Mouse (Mus musculus) MEL (cell line): ENCODE data around the gene Fam69b.

Experiments used
- CTCF ChIP-seq, 3 experiments: IDR thresholded peaks in 2 of 3; conservative IDR thresholded peaks in 1 of 3; 2 replicates each; pipeline ENCODE4 v1.5.1; 2011 to 2012; ENCODE audit warnings: low read length in 3 of 3, low read depth in 2 of 3, mild to moderate bottlenecking in 2 of 3, improper control_type of control experiment in 1 of 3, inconsistent platforms in 1 of 3, mixed read lengths in 1 of 3, moderate library complexity in 1 of 3; ENCODE audit not compliant: control insufficient read depth in 1 of 3, insufficient read depth in 1 of 3, poor library complexity in 1 of 3, severe bottlenecking in 1 of 3
- EP300 ChIP-seq, 2 experiments: IDR thresholded peaks; 2 replicates each; pipeline ENCODE4 v1.6.1; 2011; ENCODE audit warnings: improper control_type of control experiment in 2 of 2, low read length in 2 of 2, low read depth in 1 of 2, mild to moderate bottlenecking in 1 of 2
- ETS1 ChIP-seq: IDR thresholded peaks from 2 replicates; pipeline ENCODE4 v1.6.1; 2012; ENCODE audit warnings: low read depth, mild to moderate bottlenecking, inconsistent platforms, low read length, improper control_type of control experiment, moderate library complexity
- MAX ChIP-seq: IDR thresholded peaks from 2 replicates; pipeline ENCODE4 v1.6.1; 2011; ENCODE audit warnings: low read length, improper control_type of control experiment
- MEF2A ChIP-seq: IDR thresholded peaks from 2 replicates; pipeline ENCODE4 v1.6.1; 2014; ENCODE audit warnings: low read depth, mild to moderate bottlenecking, inconsistent platforms, low read length, improper control_type of control experiment; ENCODE audit not compliant: poor library complexity, insufficient replicate concordance, severe bottlenecking; ENCODE audit errors: extremely low read depth
- POLR2A ChIP-seq, 2 experiments: IDR thresholded peaks; 2 replicates each; pipeline ENCODE4 v1.6.1; 2011 to 2012; ENCODE audit warnings: low read length in 2 of 2, mild to moderate bottlenecking in 2 of 2, control low read depth in 1 of 2, improper control_type of control experiment in 1 of 2, low read depth in 1 of 2, moderate library complexity in 1 of 2; ENCODE audit not compliant: control insufficient read depth in 1 of 2, insufficient read depth in 1 of 2, poor library complexity in 1 of 2
- SMC3 ChIP-seq: IDR thresholded peaks from 2 replicates; pipeline ENCODE4 v1.6.1; 2011; ENCODE audit warnings: low read depth, low read length, improper control_type of control experiment
- TBP ChIP-seq: IDR thresholded peaks from 2 replicates; pipeline ENCODE4 v1.8.0; 2011; ENCODE audit warnings: low read depth, low read length, improper control_type of control experiment
- TCF12 ChIP-seq: IDR thresholded peaks from 2 replicates; pipeline ENCODE4 v1.6.1; 2014; ENCODE audit warnings: low read depth, mild to moderate bottlenecking, inconsistent platforms, low read length, improper control_type of control experiment, moderate library complexity
- UBTF ChIP-seq: IDR thresholded peaks from 2 replicates; pipeline ENCODE4 v1.6.1; 2012; ENCODE audit warnings: low read depth, mild to moderate bottlenecking, inconsistent platforms, low read length, improper control_type of control experiment, moderate library complexity, borderline replicate concordance; ENCODE audit not compliant: insufficient read depth
- USF1 ChIP-seq: IDR thresholded peaks from 2 replicates; pipeline ENCODE4 v1.6.1; 2014; ENCODE audit warnings: low read depth, mild to moderate bottlenecking, inconsistent platforms, low read length, improper control_type of control experiment, moderate library complexity
- ZC3H11A ChIP-seq: IDR thresholded peaks from 2 replicates; pipeline ENCODE4 v1.6.1; 2012; ENCODE audit warnings: low read depth, mild to moderate bottlenecking, inconsistent platforms, low read length, improper control_type of control experiment

DNA sequence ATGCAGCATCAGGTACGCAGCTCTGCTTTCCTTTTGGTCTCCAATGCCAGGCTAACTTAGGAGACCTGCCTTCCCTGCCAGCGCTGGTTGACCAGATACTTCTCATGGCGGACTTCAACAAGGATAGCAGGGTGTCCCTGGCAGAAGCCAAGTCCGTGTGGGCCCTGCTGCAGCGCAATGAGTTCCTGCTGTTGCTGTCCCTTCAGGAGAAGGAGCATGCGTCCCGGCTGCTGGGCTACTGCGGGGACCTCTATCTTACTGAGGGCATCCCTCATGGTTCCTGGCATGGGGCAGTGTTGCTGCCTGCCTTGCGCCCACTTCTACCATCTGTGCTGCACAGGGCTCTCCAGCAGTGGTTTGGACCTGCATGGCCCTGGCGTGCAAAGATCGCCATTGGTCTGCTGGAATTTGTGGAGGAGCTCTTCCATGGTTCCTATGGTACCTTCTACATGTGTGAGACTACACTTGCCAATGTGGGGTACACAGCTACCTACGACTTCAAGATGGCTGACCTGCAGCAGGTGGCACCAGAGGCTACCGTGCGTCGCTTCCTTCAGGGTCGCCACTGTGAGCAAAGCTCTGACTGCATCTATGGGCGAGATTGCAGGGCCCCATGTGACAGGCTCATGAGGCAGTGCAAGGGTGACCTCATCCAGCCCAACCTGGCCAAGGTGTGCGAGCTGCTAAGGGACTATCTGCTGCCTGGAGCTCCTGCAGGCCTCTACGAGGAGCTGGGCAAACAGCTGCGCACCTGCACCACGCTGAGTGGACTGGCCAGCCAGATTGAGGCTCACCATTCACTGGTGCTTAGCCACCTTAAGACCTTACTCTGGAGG lies 7.5 kb downstream of the Fam69b start:
- TF ChIP-seq TBP (0 out of 2 replicates have a peak, but pooled peaks have one; percentile 32), TCF12 (no peak), MEF2A (no peak), ETS1 (no peak), ZC3H11A (no peak), POLR2A (IDR thresholded peaks at IDR 0.05; ENCODE audit: control insufficient read depth in 1 of 2, insufficient read depth in 1 of 2, low read depth in 1 of 2, low read length in 2 of 2, poor library complexity in 1 of 2) (peak; percentile 12 to 48; a peak in 3 of 4 replicates), CTCF (IDR thresholded peaks at IDR 0.05 in 2 of 3, conservative IDR thresholded peaks at IDR 0.05 in 1 of 3; ENCODE audit: control insufficient read depth in 1 of 3, insufficient read depth in 1 of 3, low read depth in 2 of 3, low read length in 3 of 3, poor library complexity in 1 of 3, severe bottlenecking in 1 of 3) (no peak), UBTF (no peak), MAX (no peak), EP300 (IDR thresholded peaks at IDR 0.05; ENCODE audit: low read depth in 1 of 2, low read length in 2 of 2) (no peak), USF1 (no peak), SMC3 (no peak; the same call in 1 of the 2 replicates)
